Mouse (Mus musculus): ENCODE measurements around the gene Fgfr2. TPM values are rescaled to one million over a fixed set of nuclear protein-coding genes. Genes with fewer than 3 reads are reported as not detected.

Fgfr2 gene
- polyA plus RNA-seq, 1 experiment: 14.7 TPM

GRCm38 (mm10) chr7:132611530-132611929 is 511.6 kb downstream of the Fgfr2 start:
- Histone ChIP-seq H3K4me1 (ENCODE audit: control insufficient read depth, insufficient read depth, insufficient read length, low read length) (peaks cover 4% of the 10 kb centered on the region; the same call in 1 of the 2 replicates), H3K36me3 (ENCODE audit: control insufficient read depth, insufficient read depth, low read length) (no peaks in the 10 kb centered on the region), H3K4me3 (ENCODE audit: low read depth, low read length) (no peak overlapping the region), H3K27me3 (ENCODE audit: control insufficient read depth, insufficient read depth, low read length) (no peaks in the 10 kb centered on the region), H3K27ac (ENCODE audit: insufficient read depth, low read depth, low read length) (no peak overlapping the region)
- TF ChIP-seq CTCF (IDR thresholded peaks at IDR 0.05; ENCODE audit: extremely low read depth, insufficient read length, insufficient replicate concordance, low read depth, low read length) (no peak), POLR2A (IDR thresholded peaks at IDR 0.05; ENCODE audit: low read depth, low read length) (no peak)
- 44% methylated on average over 8 of the region's 8 CpGs for WGBS

- TF ChIP-seq CTCF (IDR thresholded peaks at IDR 0.05; ENCODE audit: extremely low read depth, insufficient read length, insufficient replicate concordance, low read depth, low read length) (no peak), POLR2A (IDR thresholded peaks at IDR 0.05; ENCODE audit: low read depth, low read length) (peak; percentile 55; the same call in 1 of the 2 replicates)
- WGBS: 3% methylated on average over 44 of the region's 44 CpGs
- Histone ChIP-seq H3K27ac (ENCODE audit: insufficient read depth, low read depth, low read length) (no peak within 1 kb of the TSS), H3K4me3 (ENCODE audit: low read depth, low read length) (peak within 1 kb of the TSS; percentile 70), H3K36me3 (ENCODE audit: control insufficient read depth, insufficient read depth, low read length) (no peaks in the 10 kb centered on the region), H3K27me3 (ENCODE audit: control insufficient read depth, insufficient read depth, low read length) (no peaks in the 10 kb centered on the region), H3K4me1 (ENCODE audit: control insufficient read depth, insufficient read depth, insufficient read length, low read length) (peaks cover 4% of the 10 kb centered on the region; the same call in 1 of the 2 replicates)
These were observed 512.5 kb downstream of the Fgfr2 start, which contains the start of gene Lhpp for GRCm38 (mm10) chr7:132610468-132611318. TSS of gene Lhpp (plus strand) at chr7:132610638.

GRCm38 (mm10) chr7:132608316-132609020 is 514.7 kb downstream of the Fgfr2 start:
- no peak for TF ChIP-seq CTCF (IDR thresholded peaks at IDR 0.05; ENCODE audit: extremely low read depth, insufficient read length, insufficient replicate concordance, low read depth, low read length)
- no peak for TF ChIP-seq POLR2A (IDR thresholded peaks at IDR 0.05; ENCODE audit: low read depth, low read length)
- Histone ChIP-seq H3K27ac (ENCODE audit: insufficient read depth, low read depth, low read length) (no peak overlapping the region), H3K27me3 (ENCODE audit: control insufficient read depth, insufficient read depth, low read length) (no peaks in the 10 kb centered on the region), H3K4me3 (ENCODE audit: low read depth, low read length) (no peak overlapping the region), H3K36me3 (ENCODE audit: control insufficient read depth, insufficient read depth, low read length) (no peaks in the 10 kb centered on the region), H3K4me1 (ENCODE audit: control insufficient read depth, insufficient read depth, insufficient read length, low read length) (peaks cover 4% of the 10 kb centered on the region; the same call in 1 of the 2 replicates)
- WGBS: 87% methylated on average over 4 of the region's 4 CpGs

GRCm38 (mm10) chr7:132605689-132606088 is 517.5 kb downstream of the Fgfr2 start:
- Histone ChIP-seq H3K27me3 (ENCODE audit: control insufficient read depth, insufficient read depth, low read length) (no peaks in the 10 kb centered on the region), H3K27ac (ENCODE audit: insufficient read depth, low read depth, low read length) (no peak overlapping the region), H3K4me1 (ENCODE audit: control insufficient read depth, insufficient read depth, insufficient read length, low read length) (no peaks in the 10 kb centered on the region), H3K4me3 (ENCODE audit: low read depth, low read length) (no peak overlapping the region), H3K36me3 (ENCODE audit: control insufficient read depth, insufficient read depth, low read length) (no peaks in the 10 kb centered on the region)
- TF ChIP-seq POLR2A (IDR thresholded peaks at IDR 0.05; ENCODE audit: low read depth, low read length): no peak
- TF ChIP-seq CTCF (IDR thresholded peaks at IDR 0.05; ENCODE audit: extremely low read depth, insufficient read length, insufficient replicate concordance, low read depth, low read length): no peak
- WGBS: 72% methylated on average over 5 of the region's 5 CpGs

GRCm38 (mm10) chr7:132604720-132605119 is 518.4 kb downstream of the Fgfr2 start:
- peaks cover 2% of the 10 kb centered on the region for H3K27me3 ChIP-seq (ENCODE audit: control insufficient read depth, insufficient read depth, low read length)
- H3K36me3 ChIP-seq (ENCODE audit: control insufficient read depth, insufficient read depth, low read length): no peaks in the 10 kb centered on the region
- TF ChIP-seq POLR2A (IDR thresholded peaks at IDR 0.05; ENCODE audit: low read depth, low read length) (no peak), CTCF (IDR thresholded peaks at IDR 0.05; ENCODE audit: extremely low read depth, insufficient read length, insufficient replicate concordance, low read depth, low read length) (no peak)
- 0 out of 2 replicates have a peak, but pooled peaks cover 1% of the 10 kb centered on the region for H3K4me1 ChIP-seq (ENCODE audit: control insufficient read depth, insufficient read depth, insufficient read length, low read length)
- WGBS: 94% methylated on average over 4 of the region's 4 CpGs
- no peak overlapping the region for H3K27ac ChIP-seq (ENCODE audit: insufficient read depth, low read depth, low read length)
- H3K4me3 ChIP-seq (ENCODE audit: low read depth, low read length): no peak overlapping the region

- 69% methylated on average over 8 of the region's 8 CpGs for WGBS
- Histone ChIP-seq H3K36me3 (ENCODE audit: control insufficient read depth, insufficient read depth, low read length) (no peaks in the 10 kb centered on the region), H3K4me1 (ENCODE audit: control insufficient read depth, insufficient read depth, insufficient read length, low read length) (peaks cover 15% of the 10 kb centered on the region), H3K4me3 (ENCODE audit: low read depth, low read length) (no peak overlapping the region), H3K27ac (ENCODE audit: insufficient read depth, low read depth, low read length) (no peak overlapping the region), H3K27me3 (ENCODE audit: control insufficient read depth, insufficient read depth, low read length) (peaks cover 12% of the 10 kb centered on the region)
- TF ChIP-seq POLR2A (IDR thresholded peaks at IDR 0.05; ENCODE audit: low read depth, low read length) (no peak), CTCF (IDR thresholded peaks at IDR 0.05; ENCODE audit: extremely low read depth, insufficient read length, insufficient replicate concordance, low read depth, low read length) (no peak)
These were observed 522.2 kb downstream of the Fgfr2 start for GRCm38 (mm10) chr7:132600926-132601325.

- Histone ChIP-seq H3K27me3 (ENCODE audit: control insufficient read depth, insufficient read depth, low read length) (peaks cover 12% of the 10 kb centered on the region), H3K27ac (ENCODE audit: insufficient read depth, low read depth, low read length) (no peak overlapping the region), H3K4me3 (ENCODE audit: low read depth, low read length) (peak overlapping the region; percentile 11; the same call in 1 of the 2 replicates), H3K4me1 (ENCODE audit: control insufficient read depth, insufficient read depth, insufficient read length, low read length) (peaks cover 15% of the 10 kb centered on the region), H3K36me3 (ENCODE audit: control insufficient read depth, insufficient read depth, low read length) (no peaks in the 10 kb centered on the region)
- TF ChIP-seq POLR2A (IDR thresholded peaks at IDR 0.05; ENCODE audit: low read depth, low read length) (no peak), CTCF (IDR thresholded peaks at IDR 0.05; ENCODE audit: extremely low read depth, insufficient read length, insufficient replicate concordance, low read depth, low read length) (no peak)
- 49% methylated on average over 9 of the region's 9 CpGs for WGBS
These were observed 523.1 kb downstream of the Fgfr2 start for GRCm38 (mm10) chr7:132600026-132600425.

Data from small intestine, adult 2 months (tissue).